Mouse (Mus musculus) cortical plate, adult 2 months (tissue): ENCODE results near the gene Krt12. TPM values are rescaled to one million over a fixed set of nuclear protein-coding genes. Genes with fewer than 3 reads are reported as not detected.

ENCODE experiments used
- H3K27ac ChIP-seq: fragments of 200-500 bp; 2 replicates; pipeline ENCODE4 v1.5.1; 2012; ENCODE audit warnings: low read length, control low read depth, inconsistent platforms; ENCODE audit not compliant: insufficient read depth
- H3K4me1 ChIP-seq: fragments of 200-500 bp; 2 replicates; pipeline ENCODE4 v1.6.1; 2011; ENCODE audit warnings: low read length; ENCODE audit not compliant: control insufficient read depth, insufficient read depth
- H3K4me3 ChIP-seq: fragments of 200-500 bp; 2 replicates; pipeline ENCODE4 v1.5.1; 2011; ENCODE audit warnings: mild to moderate bottlenecking, low read length, control low read depth; ENCODE audit not compliant: insufficient read depth
- CTCF ChIP-seq: fragments of 200-500 bp; IDR thresholded peaks from 2 replicates; pipeline ENCODE4 v1.5.1; 2011; ENCODE audit warnings: mild to moderate bottlenecking, control low read depth, low read length; ENCODE audit not compliant: insufficient read depth; ENCODE audit errors: extremely low read depth
- POLR2A ChIP-seq: fragments of 200-500 bp; IDR thresholded peaks from 2 replicates; pipeline ENCODE4 v1.6.1; 2011; ENCODE audit warnings: mild to moderate bottlenecking, low read length, control low read depth; ENCODE audit not compliant: insufficient read depth; ENCODE audit errors: extremely low read depth
- polyA plus RNA-seq: library from polyadenylated mRNA; depleted of rRNA; stranded (reverse); fragments of >200 nt; gene quantifications from 2 replicates; pipeline ENCODE4 v1.2.3, GENCODE M21; 2012; rRNA removed

Gene Krt12
- polyA plus RNA-seq, result 16.4 and 16.9 TPM in 2 replicates

DNA sequence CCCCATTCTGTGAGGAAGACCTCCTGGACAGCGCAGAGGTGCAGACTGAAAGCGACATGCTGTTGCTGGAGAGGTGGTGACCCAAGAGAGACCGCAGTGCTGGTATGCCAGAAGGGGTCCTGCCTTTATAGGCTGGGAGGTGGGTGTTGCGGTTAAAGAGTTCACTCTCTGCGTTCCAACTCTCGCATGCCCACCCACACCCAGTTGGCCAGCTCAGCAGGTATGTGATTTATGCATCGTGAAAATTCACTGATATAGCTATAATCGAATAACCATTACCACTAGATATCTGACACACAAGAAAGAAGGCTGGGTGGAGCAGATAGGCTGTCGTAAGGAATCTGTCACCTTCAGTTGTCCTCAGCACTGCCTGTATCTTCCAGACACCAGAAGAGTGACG lies at the start of gene Krt12:
Krt12 (minus strand) TSS at position 101 of the 400 bp plus-strand sequence.
- no peak within 1 kb of the TSS for H3K27ac ChIP-seq
- H3K4me1 ChIP-seq, result peaks cover 2% of the 10 kb centered on the region
- no peak for TF ChIP-seq POLR2A
- no peak for TF ChIP-seq CTCF
- H3K4me3 ChIP-seq, result no peak within 1 kb of the TSS

DNA sequence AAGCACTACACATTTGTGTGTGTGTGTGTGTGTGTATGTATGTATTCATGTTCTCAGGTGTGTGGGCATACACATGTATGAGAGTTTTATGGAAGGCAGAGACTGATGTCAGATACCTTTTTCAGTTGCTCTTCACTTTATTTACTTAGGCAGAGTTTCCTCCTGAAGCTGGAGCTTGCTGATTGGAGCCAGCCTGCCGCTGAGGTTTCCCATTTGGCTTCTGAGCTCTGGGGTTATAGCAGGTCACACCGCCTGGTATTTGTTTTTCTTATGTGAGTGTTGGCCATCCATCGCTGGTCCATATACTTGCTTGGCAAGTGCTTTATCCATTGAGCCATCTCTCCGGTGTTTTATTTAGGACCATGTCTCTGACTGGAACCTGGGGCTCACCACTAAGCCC lies 47.2 kb upstream of the Krt12 start:
- TF ChIP-seq POLR2A, result no peak
- TF ChIP-seq CTCF, result no peak
- Histone ChIP-seq H3K4me1 (peaks cover 4% of the 10 kb centered on the region; the same call in 1 of the 2 replicates), H3K4me3 (no peak overlapping the region)

GRCm38 (mm10) chr11:99468566-99468965 lies 46.5 kb upstream of the Krt12 start:
- Histone ChIP-seq H3K27ac (no peak overlapping the region), H3K4me1 (peaks cover 4% of the 10 kb centered on the region; the same call in 1 of the 2 replicates), H3K4me3 (no peak overlapping the region)
- TF ChIP-seq CTCF (no peak), POLR2A (no peak)

More for the DNA sequence above, 47.2 kb upstream of the Krt12 start:
- H3K27ac ChIP-seq, result no peak overlapping the region

DNA sequence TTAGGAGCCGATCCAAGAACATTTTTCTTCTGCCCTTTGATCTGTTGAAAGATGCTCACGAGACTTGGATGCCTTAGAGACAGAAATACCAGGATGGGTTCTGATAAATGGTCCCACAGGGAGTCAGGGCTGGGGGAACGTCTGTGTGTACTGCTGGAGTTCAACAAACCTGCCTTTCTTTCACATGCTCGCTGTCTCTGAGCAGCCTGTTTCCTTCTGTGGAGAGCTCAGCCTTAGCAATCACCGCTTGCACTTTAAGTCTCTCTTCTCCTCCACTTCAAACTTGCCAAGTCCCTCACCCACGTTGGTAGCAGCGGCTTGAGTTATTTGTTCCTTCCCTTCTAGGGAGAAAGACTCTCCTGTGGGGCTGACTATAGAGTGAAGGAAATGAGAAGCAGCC lies 44.3 kb upstream of the Krt12 start:
- no peak overlapping the region; the same call in 1 of the 2 replicates for H3K27ac ChIP-seq
- TF ChIP-seq POLR2A (no peak), CTCF (no peak)
- no peak overlapping the region for H3K4me3 ChIP-seq
- peaks cover 4% of the 10 kb centered on the region; the same call in 1 of the 2 replicates for H3K4me1 ChIP-seq

DNA sequence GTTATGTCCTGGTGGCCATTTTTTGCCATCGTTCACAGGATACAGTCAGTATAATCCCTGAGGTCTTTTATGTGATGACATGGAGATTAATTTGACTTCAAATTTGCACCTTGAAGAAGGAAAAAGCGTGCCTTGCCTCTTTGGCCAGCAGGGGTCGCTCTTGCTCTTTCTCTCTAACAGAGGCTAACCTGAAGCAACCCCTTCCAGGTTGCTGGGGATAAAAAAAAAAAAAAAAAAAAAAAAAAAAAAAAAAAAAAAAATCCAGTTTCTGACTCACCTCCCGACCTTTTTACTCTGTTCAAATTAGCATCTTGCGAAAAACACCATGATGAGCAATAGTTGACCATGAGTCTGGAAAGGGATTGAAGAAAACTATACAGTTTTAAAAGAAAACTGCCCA lies 42.8 kb upstream of the Krt12 start:
- TF ChIP-seq CTCF (peak; percentile 80), POLR2A (no peak)
- Histone ChIP-seq H3K27ac (no peak overlapping the region), H3K4me3 (no peak overlapping the region), H3K4me1 (peaks cover 4% of the 10 kb centered on the region; the same call in 1 of the 2 replicates)

DNA sequence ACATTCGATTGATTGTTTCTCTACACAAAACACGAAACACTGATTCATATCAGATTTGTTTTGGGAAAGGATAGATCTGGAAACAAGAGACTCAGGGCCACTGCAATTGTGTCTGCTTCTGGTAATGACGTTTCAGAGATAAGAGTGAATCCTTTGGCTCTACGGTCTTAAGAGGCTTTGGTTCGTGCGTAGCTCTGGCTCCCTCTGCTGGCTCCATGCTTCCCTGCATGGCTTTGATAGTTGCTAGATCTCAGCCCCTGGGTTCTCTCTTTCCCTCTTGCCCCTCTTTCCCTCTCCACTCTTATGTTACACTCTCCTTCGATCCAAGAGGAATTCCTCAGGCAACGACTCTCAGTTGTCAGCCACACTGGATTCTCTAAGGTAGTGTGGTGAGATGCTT lies 41.1 kb upstream of the Krt12 start:
- Histone ChIP-seq H3K4me1 (peaks cover 4% of the 10 kb centered on the region; the same call in 1 of the 2 replicates), H3K4me3 (no peak overlapping the region), H3K27ac (no peak overlapping the region)
- TF ChIP-seq POLR2A (no peak), CTCF (peak; percentile 95)

DNA sequence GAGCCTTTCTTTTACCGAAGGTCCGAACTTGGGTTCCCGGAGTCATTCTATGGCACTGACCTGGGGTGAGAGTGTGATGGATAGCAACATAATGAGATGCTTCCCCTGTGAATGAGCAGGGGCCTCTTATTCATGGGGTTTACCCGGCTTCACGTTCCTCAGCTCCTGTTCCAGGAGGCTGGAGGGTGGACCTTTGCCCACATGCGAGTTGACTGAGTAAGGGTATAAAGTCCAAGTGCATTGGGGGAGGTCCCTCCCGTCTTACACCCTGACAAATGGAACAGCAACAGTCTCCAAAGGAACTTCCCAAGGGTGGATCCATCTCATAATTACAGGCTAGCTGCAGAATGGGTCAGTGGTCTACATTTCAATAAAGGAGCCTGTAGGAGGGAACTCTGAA lies 39.7 kb upstream of the Krt12 start:
- H3K27ac ChIP-seq, result no peak overlapping the region
- no peak for TF ChIP-seq CTCF
- TF ChIP-seq POLR2A, result no peak
- H3K4me1 ChIP-seq, result peaks cover 4% of the 10 kb centered on the region; the same call in 1 of the 2 replicates
- no peak overlapping the region for H3K4me3 ChIP-seq

DNA sequence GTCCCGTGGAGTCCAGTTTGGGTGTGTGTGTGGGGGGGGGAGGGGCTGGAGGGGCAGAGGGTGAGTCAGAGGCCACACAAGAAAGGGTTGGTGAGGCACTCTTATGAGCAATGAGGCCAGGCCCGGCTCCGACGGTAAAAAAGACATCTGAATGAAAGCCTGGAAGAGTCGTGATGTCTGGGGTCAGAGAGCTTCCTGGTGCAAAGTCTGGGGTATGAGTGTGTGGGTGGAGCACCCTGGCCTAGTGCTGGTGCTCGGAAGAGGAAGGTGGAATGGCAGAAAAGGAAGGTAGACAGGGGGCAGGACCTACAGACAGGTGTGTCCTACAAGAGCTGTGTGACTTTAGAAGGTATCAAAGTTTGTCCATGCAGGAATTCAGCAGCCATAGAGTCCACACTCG lies 36.8 kb upstream of the Krt12 start:
- no peak overlapping the region for H3K27ac ChIP-seq
- no peak overlapping the region for H3K4me3 ChIP-seq
- H3K4me1 ChIP-seq, result no peaks in the 10 kb centered on the region
- TF ChIP-seq POLR2A (no peak), CTCF (no peak)

- Histone ChIP-seq H3K4me1 (no peaks in the 10 kb centered on the region), H3K27ac (no peak overlapping the region), H3K4me3 (no peak overlapping the region)
- TF ChIP-seq CTCF (no peak), POLR2A (no peak)
These were observed 32.7 kb upstream of the Krt12 start for GRCm38 (mm10) chr11:99454759-99455158.

GRCm38 (mm10) chr11:99454044-99454443 lies 32.0 kb upstream of the Krt12 start:
- TF ChIP-seq POLR2A, result no peak
- no peak for TF ChIP-seq CTCF
- H3K27ac ChIP-seq, result no peak overlapping the region
- no peak overlapping the region for H3K4me3 ChIP-seq
- no peaks in the 10 kb centered on the region for H3K4me1 ChIP-seq
